8 mouse cellular contexts compared by ENCODE assay signal in genomic region chr4:45971806-45972447, GRCm38 (mm10). TPM values are rescaled to one million over a fixed set of nuclear protein-coding genes. Genes with fewer than 3 reads are reported as not detected.
DNase-seq lines count a peak whose midpoint lies in the region; ATAC-seq and TF ChIP-seq lines count a peak whose summit lies in the region.

No protein-coding gene starts in this region.

- H3K4me2 ChIP-seq in forebrain, embryonic 11.5 days (ENCODE audit: low read depth, low read length, severe bottlenecking): peak overlapping the region; percentile 93
- peak overlapping the region; percentile 89 for H3K4me2 ChIP-seq in heart, embryonic 16.5 days (ENCODE audit: low read depth, low read length)
- H3K4me2 ChIP-seq in liver, embryonic 16.5 days (ENCODE audit: low read depth, low read length): peak overlapping the region; percentile 93
- H3K4me2 ChIP-seq in neural tube, embryonic 13.5 days: peak overlapping the region; percentile 84

- H3K27me3 ChIP-seq in forebrain, embryonic 11.5 days (ENCODE audit: control insufficient read depth, insufficient read depth, low read length): peaks cover 3% of the 10 kb centered on the region; the same call in 1 of the 2 replicates
- no peaks in the 10 kb centered on the region for H3K27me3 ChIP-seq in heart, embryonic 16.5 days (ENCODE audit: control insufficient read depth, insufficient read depth, low read length)
- H3K27me3 ChIP-seq in liver, embryonic 16.5 days (ENCODE audit: control insufficient read depth, insufficient read depth, low read depth, low read length): peaks cover 15% of the 10 kb centered on the region
- peaks cover 19% of the 10 kb centered on the region; the same call in 1 of the 2 replicates for H3K27me3 ChIP-seq in neural tube, embryonic 13.5 days
- H3K27me3 ChIP-seq in testis, adult 2 months (ENCODE audit: control insufficient read depth, insufficient read depth, low read length): no peaks in the 10 kb centered on the region

- no peak overlapping the region for H3K27ac ChIP-seq in forebrain, embryonic 11.5 days (ENCODE audit: low read depth, low read length)
- peak overlapping the region; percentile 83 for H3K27ac ChIP-seq in heart, embryonic 16.5 days (ENCODE audit: low read length)
- 0 out of 2 replicates have a peak overlapping the region, but pooled peaks have one; percentile 31 for H3K27ac ChIP-seq in liver, embryonic 16.5 days (ENCODE audit: low read length)
- peak overlapping the region; percentile 53 for H3K27ac ChIP-seq in neural tube, embryonic 13.5 days (replicated peaks)
- peak overlapping the region; percentile 93 for H3K27ac ChIP-seq in testis, adult 2 months (ENCODE audit: control insufficient read depth, insufficient read depth, low read depth, low read length)

- peak; percentile 34 to 55 for DNase-seq in CD8-positive naive resting alpha-beta T cell, adult 2 months (ENCODE audit: low read depth in 2 of 2, low spot score in 2 of 2)
- DNase-seq in c-Kit-positive CD71-negative TER-119-negative erythroid progenitor cells, embryonic 14.5 days (ENCODE audit: low read depth): peak; percentile 73
- peak; percentile 99 for DNase-seq in forebrain, embryonic 11.5 days (ENCODE audit: low spot score)
- DNase-seq in kidney, postnatal 36 days: peak; percentile 98 to 100

- 3% methylated on average over 48 of the region's 51 CpGs for WGBS in forebrain, embryonic 11.5 days
- WGBS in heart, embryonic 16.5 days: 2% methylated on average over 49 of the region's 51 CpGs
- WGBS in liver, embryonic 16.5 days (ENCODE audit: insufficient replicate concordance): 3% methylated on average over 50 of the region's 51 CpGs
- WGBS in neural tube, embryonic 13.5 days: 3% methylated on average over 46 of the region's 51 CpGs

- peaks cover 12% of the 10 kb centered on the region for H3K4me1 ChIP-seq in forebrain, embryonic 11.5 days (replicated peaks; ENCODE audit: control insufficient read depth, insufficient read depth, low read length)
- H3K4me1 ChIP-seq in heart, embryonic 16.5 days (ENCODE audit: control insufficient read depth, insufficient read depth, low read length): peaks cover 16% of the 10 kb centered on the region
- H3K4me1 ChIP-seq in liver, embryonic 16.5 days (ENCODE audit: control insufficient read depth, low read depth, low read length): peaks cover 9% of the 10 kb centered on the region
- H3K4me1 ChIP-seq in neural tube, embryonic 13.5 days (replicated peaks): peaks cover 30% of the 10 kb centered on the region
- H3K4me1 ChIP-seq in testis, adult 2 months (ENCODE audit: control insufficient read depth, insufficient read depth, low read length): peaks cover 6% of the 10 kb centered on the region

- peak; percentile 98 for ATAC-seq in forebrain, embryonic 11.5 days (replicated peaks; ENCODE audit: low FRiP score)
- peak; percentile 100 for ATAC-seq in heart, embryonic 16.5 days (replicated peaks; ENCODE audit: extremely low read depth, insufficient read depth, low FRiP score)
- ATAC-seq in liver, embryonic 16.5 days (ENCODE audit: low read depth): peak; percentile 94
- peak; percentile 97 for ATAC-seq in neural tube, embryonic 13.5 days (ENCODE audit: low read depth)

- H3K9ac ChIP-seq in forebrain, embryonic 11.5 days (ENCODE audit: low read length): peak overlapping the region; percentile 70
- H3K9ac ChIP-seq in heart, embryonic 16.5 days (ENCODE audit: low read length): peak overlapping the region; percentile 90
- H3K9ac ChIP-seq in liver, embryonic 16.5 days (ENCODE audit: low read depth, low read length): peak overlapping the region; percentile 76
- peak overlapping the region; percentile 81 for H3K9ac ChIP-seq in neural tube, embryonic 13.5 days

- H3K9me3 ChIP-seq in forebrain, embryonic 11.5 days (ENCODE audit: control insufficient read depth, low read length): no peaks in the 10 kb centered on the region
- H3K9me3 ChIP-seq in heart, embryonic 16.5 days (replicated peaks; ENCODE audit: control insufficient read depth, low read length): no peaks in the 10 kb centered on the region
- H3K9me3 ChIP-seq in liver, embryonic 16.5 days (replicated peaks; ENCODE audit: control insufficient read depth, low read length): no peaks in the 10 kb centered on the region
- no peaks in the 10 kb centered on the region for H3K9me3 ChIP-seq in neural tube, embryonic 13.5 days

- peak; percentile 68 for TF ChIP-seq CTCF in testis, adult 2 months (IDR thresholded peaks at IDR 0.05; ENCODE audit: control insufficient read depth, insufficient read depth, insufficient replicate concordance, low read depth, low read length)

- peak overlapping the region; percentile 86 for H3K4me3 ChIP-seq in forebrain, embryonic 11.5 days (ENCODE audit: low read depth, low read length)
- peak overlapping the region; percentile 95 for H3K4me3 ChIP-seq in heart, embryonic 16.5 days (ENCODE audit: low read length)
- peak overlapping the region; percentile 80 for H3K4me3 ChIP-seq in liver, embryonic 16.5 days (ENCODE audit: low read depth, low read length)
- peak overlapping the region; percentile 81 for H3K4me3 ChIP-seq in neural tube, embryonic 13.5 days
- peak overlapping the region; percentile 93 for H3K4me3 ChIP-seq in testis, adult 2 months (ENCODE audit: control insufficient read depth, low read depth, low read length)

- no peaks in the 10 kb centered on the region for H3K36me3 ChIP-seq in forebrain, embryonic 11.5 days (ENCODE audit: control insufficient read depth, insufficient read depth, low read length)
- no peaks in the 10 kb centered on the region for H3K36me3 ChIP-seq in heart, embryonic 16.5 days (ENCODE audit: control insufficient read depth, insufficient read depth)
- H3K36me3 ChIP-seq in liver, embryonic 16.5 days (ENCODE audit: control insufficient read depth, insufficient read depth): no peaks in the 10 kb centered on the region
- no peaks in the 10 kb centered on the region for H3K36me3 ChIP-seq in neural tube, embryonic 13.5 days
- no peaks in the 10 kb centered on the region; the same call in 1 of the 2 replicates for H3K36me3 ChIP-seq in testis, adult 2 months (ENCODE audit: control insufficient read depth, insufficient read depth, low read length)

- TF ChIP-seq POLR2A in testis, adult 2 months (IDR thresholded peaks at IDR 0.05; ENCODE audit: control insufficient read depth, low read depth, low read length): peak; percentile 78

RNA-seq across cellular contexts. Expression of gene Tdrd7, which starts 6.8 kb away (rescaled TPM):
- polyA plus RNA-seq in forebrain, embryonic 11.5 days (2014; fragmentation: Nextera tagmentation; extraction: Ambion mirVana): 9.6 and 13.2 TPM in 2 replicates
- polyA plus RNA-seq in heart, embryonic 16.5 days (2015; fragmentation: Nextera tagmentation; extraction: Ambion mirVana): 17.7 and 18.5 TPM in 2 replicates
- polyA plus RNA-seq in liver, embryonic 16.5 days (2015; fragmentation: Nextera tagmentation; extraction: Ambion mirVana): 11.9 and 12.1 TPM in 2 replicates
- 24.0 and 25.2 TPM in 2 replicates for polyA plus RNA-seq in neural tube, embryonic 13.5 days (2015; fragmentation: Nextera tagmentation; extraction: Ambion mirVana)
- 94.9 and 98.5 TPM in 2 replicates for polyA plus RNA-seq in testis, adult 2 months (2012; rRNA removed)

Comparison
In these comparisons a context has a peak if more than half of its experiments do, and no peak if none do; other contexts are left out.
1. DNase-seq: peak in every context shown above with its lines; median percentile 99 in forebrain, embryonic 11.5 days; 99 in kidney, postnatal 36 days; 73 in c-Kit-positive CD71-negative TER-119-negative erythroid progenitor cells, embryonic 14.5 days; 44 in CD8-positive naive resting alpha-beta T cell, adult 2 months.